Mouse (Mus musculus) liver, adult 2 months (tissue): Measurements from ENCODE around the gene Zfp704. TPM values are rescaled to one million over a fixed set of nuclear protein-coding genes. Genes with fewer than 3 reads are reported as not detected.
"Not testable (repeated sequence)": the region's sequence is repeated elsewhere in the genome, so short reads cannot be mapped to it uniquely, and the experiment has no call there.

Source experiments
- DNase-seq: peaks from one replicate; pipeline ENCODE4 v3.0.0-alpha.2; 2011; ENCODE audit warnings: low read depth, low spot score; ENCODE audit errors: extremely low read depth
- H3K27ac ChIP-seq: fragments of 200-500 bp; replicated peaks from 2 replicates; pipeline ENCODE4 v1.5.1; 2012; ENCODE audit warnings: low read depth, mild to moderate bottlenecking, control low read depth, inconsistent platforms, low read length; ENCODE audit not compliant: insufficient read depth
- H3K27me3 ChIP-seq: fragments of 200-500 bp; 2 replicates; pipeline ENCODE4 v1.6.1; 2012; ENCODE audit warnings: mild to moderate bottlenecking, moderate library complexity, low read length, inconsistent platforms; ENCODE audit not compliant: control insufficient read depth, insufficient read depth
- H3K36me3 ChIP-seq: fragments of 200-500 bp; 2 replicates; pipeline ENCODE4 v1.6.1; 2012; ENCODE audit warnings: low read length, inconsistent platforms; ENCODE audit not compliant: control insufficient read depth, insufficient read depth
- H3K4me1 ChIP-seq: fragments of 200-500 bp; 2 replicates; pipeline ENCODE4 v1.6.1; 2011; ENCODE audit warnings: low read length; ENCODE audit not compliant: control insufficient read depth, insufficient read depth
- H3K4me3 ChIP-seq: fragments of 200-500 bp; 2 replicates; pipeline ENCODE4 v1.5.1; 2011; ENCODE audit warnings: low read depth, mild to moderate bottlenecking, control low read depth, low read length, moderate library complexity; ENCODE audit not compliant: insufficient read depth
- H3K79me2 ChIP-seq: fragments of 200-500 bp; 2 replicates; pipeline ENCODE4 v1.6.1; 2012; ENCODE audit warnings: inconsistent platforms, mild to moderate bottlenecking, low read length, moderate library complexity; ENCODE audit not compliant: control insufficient read depth, insufficient read depth
- H3K9ac ChIP-seq: fragments of 200-500 bp; 2 replicates; pipeline ENCODE4 v1.6.1; 2012; ENCODE audit warnings: low read depth, mild to moderate bottlenecking, control low read depth, inconsistent platforms, low read length
- CTCF ChIP-seq: fragments of 200-500 bp; IDR thresholded peaks from 2 replicates; pipeline ENCODE4 v1.5.1; 2011; ENCODE audit warnings: low read depth, low read length, control low read depth
- POLR2A ChIP-seq: fragments of 200-500 bp; IDR thresholded peaks from 2 replicates; pipeline ENCODE4 v1.6.1; 2011; ENCODE audit warnings: low read length, control low read depth; ENCODE audit not compliant: insufficient read depth; ENCODE audit errors: extremely low read depth
- WGBS: fragments of 180-500 bp; shearing (Covaris S2); methylation state at CpG from one replicate; pipeline ENCODE4 v1.1.7; 2018; 5-methylcytosine and 5-hydroxymethylcytosine counted together
- polyA plus RNA-seq: library from polyadenylated mRNA; depleted of rRNA; stranded (reverse); fragments of >200 nt; gene quantifications from 2 replicates; pipeline ENCODE4 v1.2.3, GENCODE M21; 2012
- total RNA-seq: library from RNA; depleted of rRNA; stranded (reverse); fragments of >200 nt; gene quantifications from 2 replicates; pipeline ENCODE4 v1.2.3, GENCODE M21; 2014

Zfp704 gene
- total and polyA plus RNA-seq, 2 experiments = 1.3 to 3.2 TPM

- no peak overlapping the region for H3K9ac ChIP-seq
- H3K4me3 ChIP-seq = no peak overlapping the region
- no peaks in the 10 kb centered on the region for H3K36me3 ChIP-seq
- no peaks in the 10 kb centered on the region for H3K79me2 ChIP-seq
- TF ChIP-seq POLR2A (no peak), CTCF (no peak)
- WGBS = 91% methylated on average over 8 of the region's 8 CpGs
- H3K27me3 ChIP-seq = no peaks in the 10 kb centered on the region
- H3K27ac ChIP-seq = no peak overlapping the region
- no peaks in the 10 kb centered on the region; the same call in 1 of the 2 replicates for H3K4me1 ChIP-seq
- DNase-seq = no peak
Observed at GRCm38 (mm10) chr3:9572261-9572660, 37.6 kb downstream of the Zfp704 start.

- no peak for TF ChIP-seq CTCF
- no peak for TF ChIP-seq POLR2A
- H3K36me3 ChIP-seq = no peaks in the 10 kb centered on the region
- H3K9ac ChIP-seq = no peak overlapping the region
- 48% methylated on average over 4 of the region's 4 CpGs for WGBS
- H3K4me3 ChIP-seq = no peak overlapping the region
- DNase-seq = no peak
- no peaks in the 10 kb centered on the region; the same call in 1 of the 2 replicates for H3K4me1 ChIP-seq
- H3K27ac ChIP-seq = no peak overlapping the region
- no peaks in the 10 kb centered on the region for H3K27me3 ChIP-seq
- no peaks in the 10 kb centered on the region for H3K79me2 ChIP-seq
Observed at GRCm38 (mm10) chr3:9570782-9571181, 39.1 kb downstream of the Zfp704 start.

GRCm38 (mm10) chr3:9569706-9570105 lies 40.2 kb downstream of the Zfp704 start:
- H3K27ac ChIP-seq, H3K36me3 ChIP-seq, H3K4me3 ChIP-seq, DNase-seq, H3K79me2 ChIP-seq, H3K4me1 ChIP-seq, H3K27me3 ChIP-seq, H3K9ac ChIP-seq: not testable (repeated sequence)
- 99% methylated on average over 4 of the region's 4 CpGs for WGBS

GRCm38 (mm10) chr3:9568565-9569228 lies 41.2 kb downstream of the Zfp704 start:
- no peaks in the 10 kb centered on the region for H3K36me3 ChIP-seq

GRCm38 (mm10) chr3:9567948-9568347 lies 41.9 kb downstream of the Zfp704 start:
- TF ChIP-seq POLR2A = no peak
- no peak for TF ChIP-seq CTCF
- no peak for DNase-seq
- no peaks in the 10 kb centered on the region for H3K4me1 ChIP-seq
- H3K4me3 ChIP-seq = no peak overlapping the region
- WGBS = 88% methylated on average over 8 of the region's 8 CpGs
- H3K36me3 ChIP-seq = no peaks in the 10 kb centered on the region
- no peaks in the 10 kb centered on the region for H3K27me3 ChIP-seq
- no peak overlapping the region for H3K9ac ChIP-seq
- H3K27ac ChIP-seq = no peak overlapping the region
- H3K79me2 ChIP-seq = no peaks in the 10 kb centered on the region

More at GRCm38 (mm10) chr3:9568565-9569228, 41.2 kb downstream of the Zfp704 start:
- no peak overlapping the region for H3K9ac ChIP-seq
- no peak overlapping the region for H3K27ac ChIP-seq
- H3K4me1 ChIP-seq = no peaks in the 10 kb centered on the region
- TF ChIP-seq POLR2A (no peak), CTCF (no peak)
- H3K27me3 ChIP-seq = no peaks in the 10 kb centered on the region
- no peak for DNase-seq
- 93% methylated on average over 10 of the region's 10 CpGs for WGBS
- no peak overlapping the region for H3K4me3 ChIP-seq
- no peaks in the 10 kb centered on the region for H3K79me2 ChIP-seq

GRCm38 (mm10) chr3:9566831-9567230 lies 43.1 kb downstream of the Zfp704 start:
- no peak for DNase-seq
- no peak for TF ChIP-seq CTCF
- no peak for TF ChIP-seq POLR2A
- H3K27ac ChIP-seq = no peak overlapping the region
- no peaks in the 10 kb centered on the region for H3K27me3 ChIP-seq
- WGBS = 85% methylated on average over 3 of the region's 3 CpGs
- H3K79me2 ChIP-seq = no peaks in the 10 kb centered on the region
- H3K4me3 ChIP-seq = no peak overlapping the region
- no peaks in the 10 kb centered on the region for H3K4me1 ChIP-seq
- no peaks in the 10 kb centered on the region for H3K36me3 ChIP-seq
- H3K9ac ChIP-seq = no peak overlapping the region
